17 mouse cellular contexts compared by ENCODE assay signal in the genomic region with DNA sequence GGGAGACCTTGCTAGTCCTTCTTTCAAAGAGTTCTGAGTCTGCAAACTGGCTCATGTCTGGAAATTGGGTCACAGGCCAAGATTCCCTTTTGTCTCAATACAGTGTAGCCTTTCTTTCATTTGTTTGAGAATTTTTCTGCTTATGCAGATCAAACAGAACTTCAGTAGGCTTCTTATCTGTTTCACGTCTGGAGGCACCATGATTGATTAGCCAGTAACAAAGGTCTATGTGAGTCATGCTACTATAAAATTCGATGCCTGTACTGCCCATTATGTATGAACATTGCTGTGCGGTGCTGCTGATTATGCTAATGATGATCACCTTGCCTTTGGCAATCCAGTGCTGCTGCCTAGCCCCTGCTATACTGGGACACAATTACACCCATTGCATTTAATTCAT. TPM values are rescaled to one million over a fixed set of nuclear protein-coding genes. Genes with fewer than 3 reads are reported as not detected.
A peak's percentile ranks its signal among the peaks of the same experiment; 100 is the strongest.
DNase-seq lines count a peak whose midpoint lies in the region.
"Had no signal": no experiment of that assay in that cellular context is flagged by ENCODE, and none has a peak within 500 bp of the region (broad histone marks: within the 10 kb centered on the region; RNA-seq: fewer than 3 reads in every experiment).

No protein-coding gene starts in this region.

- peak; percentile 36 for DNase-seq in adrenal gland, adult 2 months
- DNase-seq in adrenal gland, postnatal 4 days (ENCODE audit: low spot score in 2 of 2), result no peak
- peak; percentile 12 for DNase-seq in 3T3-L1 (ENCODE audit: low read depth, low spot score)
- DNase-seq in adrenal gland, postnatal 14 days, result peak; percentile 35
- peak; percentile 1 for DNase-seq in large intestine, adult 2 months (ENCODE audit: low read depth, low spot score)
- no peak for DNase-seq in thymus, adult 18-20 months
- no peak for DNase-seq in right cerebral cortex, postnatal 36 days (ENCODE audit: low spot score in 2 of 2)
- DNase-seq in spleen, postnatal 14 days (ENCODE audit: low spot score in 2 of 2), result no peak
- DNase-seq: cerebellum, adult 18-20 months; cerebellum, postnatal 14 days; kidney, postnatal 36 days; layer of hippocampus, adult 9-11 months; liver, embryonic 13.5 days; right cerebral cortex, postnatal 4 days; thymus, postnatal 36 days had no signal

- 38% methylated on average over 3 of the region's 3 CpGs for WGBS in large intestine, adult 2 months

RNA-seq across cellular contexts. Expression of a gene that starts 52.8 kb away (rescaled TPM):
- under 1 TPM; 0.14 to 0.24 TPM for total RNA-seq in adrenal gland, adult 2 months (2021)
- 0.67 and 0.86 TPM in 2 replicates for polyA plus RNA-seq in adrenal gland, adult 2 months (2012; rRNA removed)
- total RNA-seq in adrenal gland, postnatal 4 days (2021), result under 1 TPM; 0.22 to 0.25 TPM
- 0.19 and 0.37 TPM in 2 replicates for total RNA-seq in adrenal gland, postnatal 14 days (2021)
- 0.30 and 0.56 TPM in 2 replicates for polyA plus RNA-seq in large intestine, adult 2 months (2012; rRNA removed)
- polyA plus RNA-seq: embryonic facial prominence, embryonic 11.5 days; neural tube, embryonic 11.5 days had no signal

Comparison
In these comparisons a context has a peak if more than half of its experiments do, and no peak if none do; other contexts are left out.
1. DNase-seq: peak in adrenal gland, adult 2 months (single experiment), 3T3-L1 (single experiment), adrenal gland, postnatal 14 days (single experiment) and large intestine, adult 2 months (single experiment); none in adrenal gland, postnatal 4 days (0 of 2), thymus, adult 18-20 months (0 of 2), right cerebral cortex, postnatal 36 days (0 of 2) and spleen, postnatal 14 days (0 of 2).